Mouse (Mus musculus): Measurements from ENCODE around the gene Orc2.

Gene Orc2

DNA sequence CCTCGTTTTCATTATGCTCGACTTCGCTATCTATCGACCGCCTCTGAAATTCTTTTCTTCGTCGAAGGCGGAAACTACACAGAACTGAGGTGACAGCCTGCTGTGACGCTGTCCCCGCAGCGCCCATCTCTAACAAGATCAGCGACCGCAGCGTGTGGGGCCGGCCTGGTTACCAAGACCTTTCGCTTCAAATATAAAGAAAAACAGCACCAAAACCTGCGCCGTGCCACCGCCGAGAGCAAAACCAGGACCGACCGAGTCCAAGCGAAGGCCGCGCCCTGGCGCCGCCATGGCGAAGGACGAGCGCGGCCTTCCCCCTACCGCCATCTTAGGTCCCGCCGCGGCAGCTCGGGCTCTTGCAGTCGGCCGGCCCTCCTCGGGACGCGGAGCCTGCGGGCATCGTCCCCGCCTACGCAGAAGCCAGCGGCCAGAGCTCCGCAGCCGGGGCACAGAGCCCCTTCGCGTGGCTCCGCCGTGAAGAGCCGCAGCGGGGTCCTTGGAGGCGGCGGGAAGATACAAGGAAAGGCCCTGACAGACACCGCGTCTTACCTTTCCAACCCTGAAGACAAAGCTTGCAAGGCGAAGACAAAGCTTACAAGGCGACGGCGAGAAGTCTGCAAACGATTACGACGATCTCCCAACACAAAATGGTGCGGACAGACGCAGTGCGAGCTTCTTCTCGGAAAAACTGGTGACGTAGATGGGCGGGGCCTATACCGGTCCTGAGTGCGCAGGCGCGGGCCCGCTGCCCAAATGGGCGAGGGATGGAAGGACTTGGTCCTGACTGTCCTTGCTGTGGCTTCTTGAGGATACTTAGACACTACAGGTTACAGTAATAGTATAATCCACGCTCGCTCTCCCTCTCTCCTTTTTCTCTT lies 81.3 kb downstream of the Orc2 start, which contains the start of gene Clk1:
Gene Clk1, minus strand, starts transcription at position 696 of the 878 bp plus-strand sequence.
- under 1% methylated on average over 79 of the region's 79 CpGs for WGBS

DNA sequence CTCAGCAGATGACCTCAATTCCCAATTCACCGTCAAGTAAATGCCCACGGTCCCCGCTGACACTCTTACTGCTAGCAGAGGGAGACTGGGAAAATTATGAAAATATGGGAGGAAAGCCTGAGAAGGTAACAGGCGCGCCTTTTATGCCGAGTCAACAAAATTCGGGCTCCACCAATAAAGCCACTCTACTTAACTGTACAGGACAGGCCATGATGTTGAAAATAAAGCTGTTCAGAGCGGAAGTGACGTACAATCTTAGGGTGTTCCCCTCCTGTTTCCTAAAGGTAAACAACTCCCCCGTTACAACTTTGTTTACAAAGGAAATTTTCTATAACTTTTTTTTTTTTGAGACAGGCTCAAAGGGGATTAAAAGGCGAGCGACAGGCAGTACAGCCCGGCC lies 82.0 kb downstream of the Orc2 start:
- under 1% methylated on average over 13 of the region's 13 CpGs for WGBS

DNA sequence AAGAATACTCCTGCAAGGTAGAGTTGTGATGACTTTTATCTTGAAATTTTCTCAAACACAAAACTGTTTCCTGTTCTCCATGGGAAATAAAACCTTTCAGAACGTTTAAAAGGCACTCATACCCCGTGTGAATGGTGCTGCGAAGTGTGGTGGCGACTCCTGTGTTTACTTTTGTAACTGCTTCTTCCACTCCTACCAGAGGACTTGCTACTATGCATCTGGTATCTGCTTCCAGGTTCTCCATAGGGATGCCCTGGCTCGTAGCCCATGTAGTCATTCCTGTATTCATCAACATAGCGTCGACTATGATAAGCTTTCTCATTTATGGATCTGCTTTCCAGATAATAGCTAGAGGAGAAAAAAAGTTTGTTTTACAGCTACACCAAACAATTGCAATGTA lies 83.9 kb downstream of the Orc2 start:
- 10% methylated on average over 7 of the region's 7 CpGs for WGBS

DNA sequence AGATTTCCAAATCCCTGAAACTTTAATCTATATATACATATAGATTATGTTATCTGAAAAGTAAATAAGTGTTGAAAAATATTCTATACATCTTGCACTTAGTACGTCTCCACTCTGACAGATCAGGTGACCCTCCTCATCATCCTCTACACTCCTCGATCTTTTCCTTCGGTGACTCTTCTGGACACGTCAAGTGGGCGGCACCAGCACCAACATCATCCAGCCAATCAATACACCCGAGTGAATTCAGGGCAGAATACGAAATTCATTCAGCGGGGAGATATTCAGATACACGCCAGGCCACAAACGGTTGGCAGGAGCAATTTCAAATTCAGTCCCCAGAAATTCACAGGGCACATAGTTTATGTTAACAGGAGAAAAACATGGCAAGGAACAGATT lies 84.9 kb downstream of the Orc2 start:
- 21% methylated on average over 10 of the region's 10 CpGs for WGBS

DNA sequence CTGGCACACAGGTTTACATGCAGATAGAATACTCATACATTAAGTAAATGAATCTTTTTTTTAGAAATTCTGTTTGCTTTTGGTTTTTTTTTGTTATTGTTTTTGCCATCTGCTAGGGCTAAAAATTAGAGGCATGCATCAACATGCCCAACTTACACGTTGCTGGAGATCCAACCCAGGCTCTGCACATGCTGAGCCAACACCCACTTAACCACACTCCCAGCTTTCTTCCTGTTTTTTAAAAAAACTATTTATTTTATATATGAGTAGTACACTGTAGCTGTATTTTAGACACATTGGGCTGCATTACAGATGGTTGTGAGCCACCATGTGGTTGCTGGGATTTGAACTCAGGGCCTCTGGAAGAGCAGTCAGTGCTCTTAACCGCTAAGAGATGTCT lies 88.9 kb downstream of the Orc2 start:
- 39% methylated on average over 2 of the region's 2 CpGs for WGBS

DNA sequence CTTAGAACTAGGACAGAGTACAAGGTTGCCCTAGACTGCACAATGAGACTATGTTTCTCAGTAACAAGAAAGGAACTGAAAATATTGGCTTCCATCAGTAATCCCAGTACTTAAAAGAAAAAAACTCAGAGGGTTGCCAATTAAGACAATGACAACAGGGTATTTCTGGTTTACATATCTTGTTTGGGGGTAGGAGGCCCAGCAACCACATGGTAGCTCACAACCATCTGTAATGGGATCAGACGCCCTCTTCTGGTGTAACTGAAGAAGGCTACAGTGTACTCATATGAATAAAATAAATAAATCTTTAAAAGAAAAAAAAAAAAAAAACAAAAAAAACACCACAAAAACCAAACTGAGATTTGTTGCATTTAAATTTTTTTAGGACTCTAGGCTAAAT lies 89.5 kb downstream of the Orc2 start:
- 15% methylated on average over 1 of the region's 1 CpGs for WGBS

Measured in cerebral cortex, adult 2 months (tissue).